Mouse (Mus musculus) hindbrain, embryonic 11.5 days (tissue): ENCODE data around the gene Rxfp2. TPM values are rescaled to one million over a fixed set of nuclear protein-coding genes. Genes with fewer than 3 reads are reported as not detected.

Experiments
- ATAC-seq: fragments of 200-750 bp; cut with Nextera tagmentation; 2 replicates; pipeline ENCODE4 v1.8.0; 2017; ENCODE audit warnings: mild to moderate bottlenecking, moderate TSS enrichment, moderate library complexity; ENCODE audit not compliant: low FRiP score
- DNase-seq: peaks from one replicate; pipeline ENCODE4 v3.0.0-alpha.2; 2015; ENCODE audit warnings: low spot score
- H3K27ac ChIP-seq: fragments of 300-500 bp; sonication (generic); 2 replicates; pipeline ENCODE4 v1.5.1; 2014; ENCODE audit warnings: mild to moderate bottlenecking, low read depth, low read length
- H3K27me3 ChIP-seq: fragments of 300-500 bp; sonication (generic); 2 replicates; pipeline ENCODE4 v1.6.1; 2014; ENCODE audit warnings: mild to moderate bottlenecking, low read length, moderate library complexity, mixed read lengths; ENCODE audit not compliant: control insufficient read depth, insufficient read depth
- H3K36me3 ChIP-seq: fragments of 300-500 bp; sonication (generic); 2 replicates; pipeline ENCODE4 v1.6.1; 2014; ENCODE audit warnings: mild to moderate bottlenecking, low read length, moderate library complexity, mixed read lengths; ENCODE audit not compliant: control insufficient read depth, insufficient read depth
- H3K4me1 ChIP-seq: fragments of 300-500 bp; sonication (generic); replicated peaks from 2 replicates; pipeline ENCODE4 v1.6.1; 2014; ENCODE audit warnings: low read length, mixed read lengths; ENCODE audit not compliant: control insufficient read depth, insufficient read depth
- H3K4me2 ChIP-seq: fragments of 300-500 bp; sonication (generic); replicated peaks from 2 replicates; pipeline ENCODE4 v1.6.1; 2014; ENCODE audit warnings: mild to moderate bottlenecking, low read depth, low read length
- H3K4me3 ChIP-seq: fragments of 300-500 bp; sonication (generic); 2 replicates; pipeline ENCODE4 v1.5.1; 2014; ENCODE audit warnings: low read depth, low read length
- H3K9ac ChIP-seq: fragments of 300-500 bp; sonication (generic); 2 replicates; pipeline ENCODE4 v1.6.1; 2014; ENCODE audit warnings: low read depth, low read length
- H3K9me3 ChIP-seq: fragments of 300-500 bp; sonication (generic); 2 replicates; pipeline ENCODE4 v1.6.1; 2016; ENCODE audit warnings: low read length; ENCODE audit not compliant: control insufficient read depth
- WGBS: fragments of 180-500 bp; shearing (Covaris S2); extraction: QIAGEN DNeasy Blood & Tissue Kit; methylation state at CpG from one replicate; pipeline ENCODE4 v1.1.7; 2014; 5-methylcytosine and 5-hydroxymethylcytosine counted together
- polyA plus RNA-seq: library from polyadenylated mRNA; unstranded; fragments of >200 nt; fragmentation: Nextera tagmentation; extraction: Ambion mirVana; gene quantifications from 2 replicates; pipeline ENCODE4 v1.2.1, GENCODE M21; 2014

Rxfp2 gene
- polyA plus RNA-seq, 1 experiment from 2014 or later, result 0.49 TPM

DNA sequence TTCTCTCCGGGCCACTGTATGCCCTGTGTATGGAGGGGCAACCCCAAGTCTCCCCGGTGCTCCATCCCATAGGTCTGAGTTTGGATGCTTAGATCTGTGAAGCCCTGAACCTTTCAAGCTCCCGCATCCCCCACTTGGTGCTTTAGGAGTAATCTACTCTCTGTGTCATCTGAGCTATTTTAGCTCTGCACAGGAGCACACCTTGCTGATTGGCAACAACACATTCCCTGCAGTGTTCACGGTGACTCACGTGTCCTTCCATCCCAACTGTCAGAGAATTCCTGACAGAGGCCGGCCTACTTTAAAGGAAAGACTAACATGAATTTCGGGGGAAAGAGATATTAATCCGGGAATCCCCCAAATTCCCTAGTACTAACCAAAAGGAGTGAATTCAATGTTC is 102.2 kb downstream of the Rxfp2 start:
- Histone ChIP-seq H3K4me1 (no peaks in the 10 kb centered on the region), H3K9me3 (no peaks in the 10 kb centered on the region), H3K9ac (no peak overlapping the region), H3K27ac (no peak overlapping the region), H3K27me3 (no peaks in the 10 kb centered on the region), H3K4me3 (no peak overlapping the region), H3K4me2 (no peak overlapping the region), H3K36me3 (no peaks in the 10 kb centered on the region)
- DNase-seq (no peak), ATAC-seq (no peak)
- WGBS, result 89% methylated on average over 8 of the region's 8 CpGs

DNA sequence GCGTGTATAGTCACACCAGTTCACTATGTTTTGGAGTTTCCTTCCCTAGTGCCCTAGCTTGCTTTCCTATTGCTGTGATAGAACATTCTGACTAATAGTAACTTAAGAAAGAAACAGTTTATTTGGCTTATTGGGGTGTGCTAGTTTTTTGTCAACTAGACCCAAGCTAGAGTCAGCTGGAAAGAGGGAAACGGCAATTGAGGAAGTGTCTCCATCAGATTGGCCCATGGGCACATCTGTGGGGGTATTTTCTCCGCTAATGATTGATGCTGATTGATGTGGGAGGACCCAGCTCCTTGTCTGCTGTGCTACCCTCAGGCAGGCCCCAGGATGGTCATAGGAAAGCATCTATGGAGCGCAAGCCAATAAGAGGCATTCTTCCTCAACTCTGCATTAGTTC is 103.6 kb downstream of the Rxfp2 start:
- ATAC-seq (no peak), DNase-seq (no peak)
- H3K27ac ChIP-seq, result no peak overlapping the region
- no peak overlapping the region for H3K4me3 ChIP-seq
- no peak overlapping the region for H3K9ac ChIP-seq
- no peaks in the 10 kb centered on the region for H3K27me3 ChIP-seq
- no peak overlapping the region for H3K4me2 ChIP-seq
- no peaks in the 10 kb centered on the region for H3K9me3 ChIP-seq
- WGBS, result 76% methylated on average over 4 of the region's 4 CpGs
- H3K36me3 ChIP-seq, result no peaks in the 10 kb centered on the region
- no peaks in the 10 kb centered on the region for H3K4me1 ChIP-seq

DNA sequence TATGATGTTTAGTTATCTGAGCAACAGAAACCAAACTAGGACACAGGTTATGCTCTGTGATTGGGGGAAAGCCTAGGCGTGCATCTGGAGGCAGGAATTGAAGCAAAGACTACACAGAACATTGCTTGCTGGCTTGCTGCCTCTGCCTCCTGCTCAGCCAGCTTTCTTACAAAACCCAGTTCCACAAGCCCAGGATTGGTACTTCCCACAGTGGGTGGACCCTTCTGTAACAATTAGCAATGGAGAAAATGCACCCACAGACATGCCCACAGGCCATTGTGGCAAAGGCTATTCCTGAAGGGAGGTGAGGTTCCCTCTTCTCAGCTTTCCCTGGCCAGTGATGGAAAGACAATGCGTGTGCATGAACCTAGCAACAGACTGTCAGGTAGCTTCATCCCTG is 104.1 kb downstream of the Rxfp2 start:
- Histone ChIP-seq H3K4me3 (no peak overlapping the region), H3K4me2 (no peak overlapping the region), H3K27me3 (no peaks in the 10 kb centered on the region), H3K36me3 (no peaks in the 10 kb centered on the region), H3K9ac (no peak overlapping the region), H3K9me3 (no peaks in the 10 kb centered on the region), H3K4me1 (no peaks in the 10 kb centered on the region), H3K27ac (no peak overlapping the region)
- WGBS, result 83% methylated on average over 2 of the region's 2 CpGs
- DNase-seq, result no peak
- ATAC-seq, result no peak

- WGBS, result 88% methylated on average over 9 of the region's 9 CpGs
- H3K36me3 ChIP-seq, result no peaks in the 10 kb centered on the region
- H3K4me3 ChIP-seq, result no peak overlapping the region
- H3K9ac ChIP-seq, result no peak overlapping the region
- no peaks in the 10 kb centered on the region for H3K27me3 ChIP-seq
- DNase-seq (no peak), ATAC-seq (no peak)
- no peaks in the 10 kb centered on the region for H3K4me1 ChIP-seq
- no peaks in the 10 kb centered on the region for H3K9me3 ChIP-seq
- no peak overlapping the region for H3K27ac ChIP-seq
- H3K4me2 ChIP-seq, result no peak overlapping the region
Observed at GRCm38 (mm10) chr5:150125920-150126319, 107.4 kb downstream of the Rxfp2 start.

DNA sequence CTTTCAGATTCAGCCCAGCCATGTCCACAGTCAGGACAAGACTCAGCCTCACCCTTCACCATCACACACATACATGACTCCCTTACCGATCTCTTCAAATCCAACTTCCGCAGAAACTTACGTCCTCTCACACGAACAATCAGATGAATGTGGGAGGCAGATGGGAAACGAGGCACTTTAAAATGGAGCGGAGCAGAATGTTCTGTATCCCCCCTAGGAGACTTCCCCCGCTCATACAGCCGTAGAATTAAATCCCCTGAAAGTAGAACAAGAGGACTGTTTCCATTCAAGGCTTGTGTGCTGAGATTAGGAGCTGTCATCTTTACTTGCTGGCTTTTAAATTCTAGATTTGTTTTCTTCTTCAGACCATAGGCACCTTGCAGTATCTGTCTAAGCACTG is 110.0 kb downstream of the Rxfp2 start:
- H3K36me3 ChIP-seq, result no peaks in the 10 kb centered on the region
- DNase-seq (no peak), ATAC-seq (no peak)
- 88% methylated on average over 8 of the region's 8 CpGs for WGBS
- H3K4me1 ChIP-seq, result no peaks in the 10 kb centered on the region
- no peak overlapping the region for H3K27ac ChIP-seq
- no peak overlapping the region for H3K4me2 ChIP-seq
- H3K27me3 ChIP-seq, result no peaks in the 10 kb centered on the region
- H3K4me3 ChIP-seq, result no peak overlapping the region
- H3K9me3 ChIP-seq, result no peaks in the 10 kb centered on the region
- no peak overlapping the region for H3K9ac ChIP-seq

DNA sequence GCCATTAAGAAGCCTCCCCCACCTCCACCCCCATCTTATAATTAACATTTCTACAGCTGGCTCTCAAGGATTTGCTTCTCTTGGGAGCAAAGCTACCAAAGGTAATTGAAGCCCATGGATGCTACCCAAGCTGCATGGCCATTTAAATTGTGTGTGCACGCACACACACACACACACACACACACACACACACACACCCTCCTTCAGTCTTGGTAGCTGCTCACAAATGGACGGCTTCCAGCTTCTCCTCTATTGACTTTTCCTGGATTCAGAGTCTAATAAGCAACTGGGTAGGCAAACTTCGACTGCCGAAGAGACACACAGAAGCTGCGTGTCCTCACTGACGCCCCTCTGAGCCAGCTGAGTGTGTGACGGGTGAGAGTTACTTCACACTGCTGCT is 111.7 kb downstream of the Rxfp2 start:
- Histone ChIP-seq H3K4me2 (no peak overlapping the region), H3K27ac (no peak overlapping the region), H3K9ac (no peak overlapping the region), H3K4me1 (no peaks in the 10 kb centered on the region), H3K4me3 (no peak overlapping the region), H3K27me3 (no peaks in the 10 kb centered on the region), H3K36me3 (no peaks in the 10 kb centered on the region), H3K9me3 (no peaks in the 10 kb centered on the region)
- DNase-seq, result no peak
- WGBS, result 86% methylated on average over 7 of the region's 7 CpGs
- ATAC-seq, result no peak; the same call in 1 of the 2 replicates

DNA sequence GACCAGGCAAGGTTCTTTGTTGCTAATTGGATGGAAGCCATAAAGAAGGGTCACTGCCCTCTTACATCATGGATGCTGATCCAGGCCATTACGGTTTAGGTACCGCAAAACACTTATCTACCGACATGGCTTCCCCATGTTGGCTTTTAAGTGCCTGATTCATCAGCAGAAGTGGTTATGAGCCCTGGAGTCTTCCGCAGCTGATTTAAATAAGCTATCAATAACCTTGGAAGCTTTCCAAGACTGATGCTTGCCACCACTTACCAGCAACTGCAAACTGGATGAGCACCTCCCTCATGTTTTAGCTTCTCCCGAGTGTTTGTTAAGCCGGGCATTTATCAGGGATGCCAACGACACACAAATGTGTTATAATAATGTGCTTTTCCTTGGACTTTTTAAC is 112.7 kb downstream of the Rxfp2 start:
- Histone ChIP-seq H3K27ac (no peak overlapping the region), H3K4me3 (no peak overlapping the region), H3K4me1 (no peaks in the 10 kb centered on the region), H3K9me3 (no peaks in the 10 kb centered on the region), H3K9ac (no peak overlapping the region), H3K4me2 (no peak overlapping the region), H3K27me3 (no peaks in the 10 kb centered on the region), H3K36me3 (no peaks in the 10 kb centered on the region)
- no peak for DNase-seq
- no peak for ATAC-seq
- WGBS, result 87% methylated on average over 7 of the region's 7 CpGs

Other genes starting within 250 kb of the Rxfp2 start
- 14.3 and 22.4 TPM in 2 replicates for gene Fry, start 100.0 kb downstream of the Rxfp2 start, polyA plus RNA-seq